Mouse (Mus musculus) cerebellum, adult 2 months (tissue): ENCODE measurements around the gene Map3k1.

Experiments used
- CTCF ChIP-seq: fragments of 200-500 bp; IDR thresholded peaks from 2 replicates; pipeline ENCODE4 v1.5.1; 2011; ENCODE audit warnings: low read depth, mild to moderate bottlenecking, control low read depth, low read length, moderate library complexity, borderline replicate concordance; ENCODE audit not compliant: insufficient read depth
- POLR2A ChIP-seq: fragments of 200-500 bp; IDR thresholded peaks from 2 replicates; pipeline ENCODE4 v1.6.1; 2011; ENCODE audit warnings: low read length, control low read depth, borderline replicate concordance; ENCODE audit not compliant: insufficient read depth

DNA sequence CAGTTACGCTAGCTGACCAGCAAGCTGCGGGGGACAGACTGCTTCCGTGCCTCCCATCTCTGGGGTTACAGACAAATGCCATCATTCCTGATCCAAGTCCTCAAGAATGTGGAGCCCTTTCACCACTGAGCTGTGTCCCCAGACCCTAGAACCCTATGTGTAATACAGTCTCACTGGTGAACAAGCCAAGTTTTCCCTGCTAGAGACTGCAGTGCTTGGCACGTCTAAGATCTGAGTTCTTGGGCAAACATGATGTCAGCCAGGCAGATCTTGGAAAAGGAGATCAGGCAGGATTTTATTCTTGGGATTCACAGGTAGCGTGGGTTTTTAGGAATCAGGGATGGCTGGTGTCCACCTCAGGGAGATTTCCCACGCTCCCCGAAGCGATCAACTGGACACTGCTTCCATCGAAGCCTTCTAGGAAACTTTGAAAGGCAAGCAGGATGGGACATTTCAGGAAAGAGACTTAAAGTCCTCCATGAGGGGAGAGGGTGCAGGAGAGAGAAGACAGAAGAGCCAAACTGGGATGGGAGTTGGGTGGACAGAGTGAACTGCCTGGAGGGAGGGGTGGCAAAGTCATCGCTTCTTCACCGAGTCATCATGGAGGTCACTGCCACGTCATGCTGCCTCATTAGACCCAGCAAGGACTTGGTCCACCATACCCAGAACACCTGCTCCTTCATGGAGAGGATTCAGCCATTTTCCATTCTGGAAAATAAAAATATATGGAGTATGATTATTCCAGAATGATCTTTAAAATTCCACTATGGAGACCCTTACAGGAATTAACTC, 41.4 kb upstream of the Map3k1 start:
- TF ChIP-seq CTCF (no peak), POLR2A (no peak)
